ENCODE assay signal across 8 mouse cellular contexts in the genomic region with DNA sequence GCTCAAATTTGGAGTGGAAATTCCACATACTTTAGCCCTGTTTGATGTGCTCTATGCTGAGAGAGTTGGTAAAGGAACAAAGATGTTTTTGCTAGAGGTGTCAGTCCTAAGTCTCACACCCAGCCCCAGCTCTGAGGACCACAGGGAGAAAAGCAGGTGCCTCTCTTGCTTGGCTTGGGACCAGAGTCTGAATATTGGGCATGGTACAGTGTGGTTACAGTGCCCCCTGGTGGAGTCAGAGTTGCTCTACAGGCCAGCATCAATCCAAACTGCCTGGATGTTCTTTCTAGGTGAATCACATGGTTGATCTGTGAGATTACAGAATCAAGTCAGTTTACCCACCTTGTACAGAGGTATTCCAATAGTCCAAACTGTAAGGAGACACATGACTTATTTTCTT. TPM values are rescaled to one million over a fixed set of nuclear protein-coding genes. Genes with fewer than 3 reads are reported as not detected.
DNase-seq lines count a peak whose midpoint lies in the region; ATAC-seq and TF ChIP-seq lines count a peak whose summit lies in the region.

No protein-coding gene starts in this region.

- H3K9ac ChIP-seq in heart, embryonic 12.5 days = no peak overlapping the region
- H3K9ac ChIP-seq in hindbrain, postnatal 0 days (replicated peaks; ENCODE audit: low read length) = no peak overlapping the region
- H3K9ac ChIP-seq in midbrain, embryonic 13.5 days (replicated peaks) = no peak overlapping the region

- H3K9me3 ChIP-seq in heart, embryonic 12.5 days (replicated peaks) = no peaks in the 10 kb centered on the region
- no peaks in the 10 kb centered on the region for H3K9me3 ChIP-seq in hindbrain, postnatal 0 days (ENCODE audit: low read length)
- no peaks in the 10 kb centered on the region for H3K9me3 ChIP-seq in midbrain, embryonic 13.5 days

- peak; percentile 93 for DNase-seq in heart, adult 11 months
- DNase-seq in cerebellum, adult 2 months = peak; percentile 79 to 86
- DNase-seq in forelimb bud, embryonic 11.5 days (ENCODE audit: low read depth, low spot score) = peak; percentile 79
- DNase-seq in hindbrain, postnatal 0 days (ENCODE audit: low spot score) = peak; percentile 89
- peak; percentile 67 to 77 for DNase-seq in left cerebral cortex, postnatal 10 days (ENCODE audit: extremely low spot score in 1 of 2, low spot score in 2 of 2)
- peak; percentile 63 to 73 for DNase-seq in spleen, adult 2 months (ENCODE audit: low read depth in 1 of 2, low spot score in 2 of 2)

- H3K36me3 ChIP-seq in heart, embryonic 12.5 days = peaks cover 22% of the 10 kb centered on the region
- H3K36me3 ChIP-seq in hindbrain, postnatal 0 days (ENCODE audit: insufficient read depth, low read length) = peaks cover 4% of the 10 kb centered on the region; the same call in 1 of the 2 replicates
- H3K36me3 ChIP-seq in midbrain, embryonic 13.5 days = peaks cover 34% of the 10 kb centered on the region
- no peaks in the 10 kb centered on the region for H3K36me3 ChIP-seq in spleen, adult 2 months (ENCODE audit: control insufficient read depth, insufficient read depth, low read length)

- no peak overlapping the region for H3K27ac ChIP-seq in heart, embryonic 12.5 days (ENCODE audit: poor library complexity, severe bottlenecking)
- H3K27ac ChIP-seq in cerebellum, adult 2 months (ENCODE audit: insufficient read depth, low read length) = no peak overlapping the region
- no peak overlapping the region for H3K27ac ChIP-seq in hindbrain, postnatal 0 days
- no peak overlapping the region for H3K27ac ChIP-seq in midbrain, embryonic 13.5 days
- H3K27ac ChIP-seq in spleen, adult 2 months (ENCODE audit: insufficient read depth, low read length) = no peak overlapping the region

- no peak for ATAC-seq in heart, embryonic 12.5 days (ENCODE audit: insufficient number of reproducible peaks, low FRiP score)
- peak; percentile 72; the same call in 1 of the 2 replicates for ATAC-seq in hindbrain, postnatal 0 days
- 0 out of 2 replicates have a peak, but pooled peaks have one; percentile 60 for ATAC-seq in midbrain, embryonic 13.5 days

- H3K4me1 ChIP-seq in heart, embryonic 12.5 days (replicated peaks) = no peaks in the 10 kb centered on the region
- no peaks in the 10 kb centered on the region for H3K4me1 ChIP-seq in cerebellum, adult 2 months (ENCODE audit: control insufficient read depth, insufficient read depth, low read length)
- no peaks in the 10 kb centered on the region for H3K4me1 ChIP-seq in hindbrain, postnatal 0 days (ENCODE audit: insufficient read depth, low read length)
- H3K4me1 ChIP-seq in midbrain, embryonic 13.5 days (replicated peaks) = no peaks in the 10 kb centered on the region
- H3K4me1 ChIP-seq in spleen, adult 2 months (ENCODE audit: control insufficient read depth, insufficient read depth, insufficient read length) = 0 out of 2 replicates have a peak, but pooled peaks cover under 1% of the 10 kb centered on the region

- H3K4me2 ChIP-seq in heart, embryonic 12.5 days = no peak overlapping the region
- no peak overlapping the region for H3K4me2 ChIP-seq in hindbrain, postnatal 0 days (ENCODE audit: low read depth, low read length)
- no peak overlapping the region for H3K4me2 ChIP-seq in midbrain, embryonic 13.5 days (replicated peaks)

- peak; percentile 99 for TF ChIP-seq CTCF in cerebellum, adult 2 months (IDR thresholded peaks at IDR 0.05; ENCODE audit: borderline replicate concordance, insufficient read depth, low read depth, low read length)
- TF ChIP-seq CTCF in hindbrain, postnatal 0 days (IDR thresholded peaks at IDR 0.05; ENCODE audit: low read depth) = peak; percentile 97
- TF ChIP-seq CTCF in spleen, adult 2 months (IDR thresholded peaks at IDR 0.05; ENCODE audit: extremely low read depth, insufficient read depth, insufficient read length, insufficient replicate concordance) = peak; percentile 91; the same call in 1 of the 2 replicates

- intact Hi-C loops in left cerebral cortex, postnatal 10 days (cut with DNase I) = loop anchor here (5.0 kb wide), 1 partner anchor 130 kb away; the partner anchor contains the start of gene Nrn1l

- H3K4me3 ChIP-seq in heart, embryonic 12.5 days = no peak overlapping the region
- no peak overlapping the region for H3K4me3 ChIP-seq in cerebellum, adult 2 months (replicated peaks; ENCODE audit: insufficient read depth, low read depth, low read length)
- H3K4me3 ChIP-seq in hindbrain, postnatal 0 days (ENCODE audit: low read length) = no peak overlapping the region
- H3K4me3 ChIP-seq in midbrain, embryonic 13.5 days (replicated peaks) = no peak overlapping the region
- H3K4me3 ChIP-seq in spleen, adult 2 months (ENCODE audit: extremely low read depth, insufficient read depth, insufficient read length) = no peak overlapping the region

- H3K27me3 ChIP-seq in heart, embryonic 12.5 days (replicated peaks) = no peaks in the 10 kb centered on the region
- no peaks in the 10 kb centered on the region for H3K27me3 ChIP-seq in cerebellum, adult 2 months (ENCODE audit: control insufficient read depth, insufficient read depth, low read length)
- no peaks in the 10 kb centered on the region for H3K27me3 ChIP-seq in hindbrain, postnatal 0 days (ENCODE audit: insufficient read depth, low read length)
- no peaks in the 10 kb centered on the region for H3K27me3 ChIP-seq in midbrain, embryonic 13.5 days
- no peaks in the 10 kb centered on the region for H3K27me3 ChIP-seq in spleen, adult 2 months (ENCODE audit: control insufficient read depth, insufficient read depth, low read length)

- no peak for TF ChIP-seq POLR2A in cerebellum, adult 2 months (IDR thresholded peaks at IDR 0.05; ENCODE audit: borderline replicate concordance, insufficient read depth, low read length)
- no peak for TF ChIP-seq POLR2A in spleen, adult 2 months (IDR thresholded peaks at IDR 0.05; ENCODE audit: low read depth, low read length)

RNA-seq across cellular contexts. Expression of gene Ddx28, which starts 10.8 kb away (rescaled TPM):
- 12.7 and 13.7 TPM in 2 replicates for polyA plus RNA-seq in heart, embryonic 12.5 days (2016; fragmentation: Nextera tagmentation; extraction: Ambion mirVana)
- 15.2 and 16.0 TPM in 2 replicates for polyA plus RNA-seq in cerebellum, adult 2 months (2012; rRNA removed)
- total RNA-seq in hindbrain, postnatal 0 days (2014; rRNA removed) = 36.7 and 43.3 TPM in 2 replicates
- polyA plus RNA-seq in hindbrain, postnatal 0 days (2015; fragmentation: Nextera tagmentation; extraction: Ambion mirVana) = 19.7 and 20.2 TPM in 2 replicates
- total RNA-seq in left cerebral cortex, postnatal 10 days (2021) = 10 to 100 TPM; 14.3 to 15.2 TPM
- 19.1 and 20.6 TPM in 2 replicates for polyA plus RNA-seq in midbrain, embryonic 13.5 days (2015; fragmentation: Nextera tagmentation; extraction: Ambion mirVana)
- polyA plus RNA-seq in spleen, adult 2 months (2012; rRNA removed) = 6.6 and 9.5 TPM in 2 replicates

RNA-seq across cellular contexts. Expression of gene Dpep2nb, which starts 16.7 kb away (rescaled TPM):
- 0.17 TPM in 1 of 2 replicates, not detected in the other for polyA plus RNA-seq in heart, embryonic 12.5 days (2016; fragmentation: Nextera tagmentation; extraction: Ambion mirVana)
- polyA plus RNA-seq in cerebellum, adult 2 months (2012; rRNA removed) = 0.13 TPM in 1 of 2 replicates, not detected in the other
- not detected in 2 replicates for total RNA-seq in hindbrain, postnatal 0 days (2014; rRNA removed)
- not detected in 2 replicates for polyA plus RNA-seq in hindbrain, postnatal 0 days (2015; fragmentation: Nextera tagmentation; extraction: Ambion mirVana)
- total RNA-seq in left cerebral cortex, postnatal 10 days (2021) = not detected
- not detected in 2 replicates for polyA plus RNA-seq in midbrain, embryonic 13.5 days (2015; fragmentation: Nextera tagmentation; extraction: Ambion mirVana)
- polyA plus RNA-seq in spleen, adult 2 months (2012; rRNA removed) = not detected in 2 replicates

RNA-seq across cellular contexts. Expression of gene Dus2, which starts 31.3 kb away (rescaled TPM):
- polyA plus RNA-seq in heart, embryonic 12.5 days (2016; fragmentation: Nextera tagmentation; extraction: Ambion mirVana) = 15.2 TPM in 2 replicates
- polyA plus RNA-seq in cerebellum, adult 2 months (2012; rRNA removed) = 34.1 and 35.7 TPM in 2 replicates
- 9.3 and 15.4 TPM in 2 replicates for total RNA-seq in hindbrain, postnatal 0 days (2014; rRNA removed)
- 20.2 and 22.4 TPM in 2 replicates for polyA plus RNA-seq in hindbrain, postnatal 0 days (2015; fragmentation: Nextera tagmentation; extraction: Ambion mirVana)
- total RNA-seq in left cerebral cortex, postnatal 10 days (2021) = 10 to 100 TPM; 18.9 to 20.9 TPM
- polyA plus RNA-seq in midbrain, embryonic 13.5 days (2015; fragmentation: Nextera tagmentation; extraction: Ambion mirVana) = 19.3 and 23.0 TPM in 2 replicates
- 5.1 and 7.1 TPM in 2 replicates for polyA plus RNA-seq in spleen, adult 2 months (2012; rRNA removed)

RNA-seq across cellular contexts. Expression of gene Nfatc3, which starts 36.2 kb away (rescaled TPM):
- polyA plus RNA-seq in heart, embryonic 12.5 days (2016; fragmentation: Nextera tagmentation; extraction: Ambion mirVana) = 4.6 and 5.3 TPM in 2 replicates
- 11.1 and 11.6 TPM in 2 replicates for polyA plus RNA-seq in cerebellum, adult 2 months (2012; rRNA removed)
- total RNA-seq in hindbrain, postnatal 0 days (2014; rRNA removed) = 14.0 and 24.0 TPM in 2 replicates
- 2.8 and 2.9 TPM in 2 replicates for polyA plus RNA-seq in hindbrain, postnatal 0 days (2015; fragmentation: Nextera tagmentation; extraction: Ambion mirVana)
- total RNA-seq in left cerebral cortex, postnatal 10 days (2021) = 10 to 100 TPM; 10.9 to 12.1 TPM
- 3.9 and 4.4 TPM in 2 replicates for polyA plus RNA-seq in midbrain, embryonic 13.5 days (2015; fragmentation: Nextera tagmentation; extraction: Ambion mirVana)
- polyA plus RNA-seq in spleen, adult 2 months (2012; rRNA removed) = 29.5 and 35.7 TPM in 2 replicates

RNA-seq across cellular contexts. Expression of gene Dpep3, which starts 43.3 kb away (rescaled TPM):
- polyA plus RNA-seq in heart, embryonic 12.5 days (2016; fragmentation: Nextera tagmentation; extraction: Ambion mirVana) = not detected in 2 replicates
- not detected in 2 replicates for polyA plus RNA-seq in cerebellum, adult 2 months (2012; rRNA removed)
- not detected in 2 replicates for total RNA-seq in hindbrain, postnatal 0 days (2014; rRNA removed)
- polyA plus RNA-seq in hindbrain, postnatal 0 days (2015; fragmentation: Nextera tagmentation; extraction: Ambion mirVana) = not detected in 2 replicates
- not detected for total RNA-seq in left cerebral cortex, postnatal 10 days (2021)
- not detected in 2 replicates for polyA plus RNA-seq in midbrain, embryonic 13.5 days (2015; fragmentation: Nextera tagmentation; extraction: Ambion mirVana)
- polyA plus RNA-seq in spleen, adult 2 months (2012; rRNA removed) = 0.20 and 0.48 TPM in 2 replicates
